Mouse (Mus musculus) ES-E14 (cell line): ENCODE data around the gene Dvl3.

ENCODE experiments used
- CHD2 ChIP-seq: IDR thresholded peaks from 2 replicates; pipeline ENCODE4 v1.6.1; 2014; ENCODE audit warnings: mild to moderate bottlenecking, low read depth, low read length, inconsistent platforms
- HCFC1 ChIP-seq: IDR thresholded peaks from 2 replicates; pipeline ENCODE4 v1.6.1; 2012; ENCODE audit warnings: low read length, inconsistent platforms, borderline replicate concordance; ENCODE audit not compliant: insufficient read depth
- MAFK ChIP-seq: IDR thresholded peaks from 2 replicates; pipeline ENCODE4 v1.6.1; 2014; ENCODE audit warnings: mild to moderate bottlenecking, low read depth, low read length, inconsistent platforms; ENCODE audit not compliant: insufficient read depth
- ZNF384 ChIP-seq: IDR thresholded peaks from 2 replicates; pipeline ENCODE4 v1.6.1; 2012; ENCODE audit warnings: low read depth, low read length, inconsistent platforms

- TF ChIP-seq CHD2 (no peak), HCFC1 (no peak), ZNF384 (no peak), MAFK (no peak)
Measured at GRCm38 (mm10) chr16:20511277-20511847, 5.4 kb upstream of the Dvl3 start.
